Mouse (Mus musculus): Measurements from ENCODE around the gene Angptl6.

GRCm38 (mm10) chr9:20878710-20879065 lies 839 bp downstream of the Angptl6 start:
- TF ChIP-seq CTCF (IDR thresholded peaks at IDR 0.05; ENCODE audit: borderline replicate concordance, control insufficient read depth, extremely low read depth, insufficient read depth, low read length, poor library complexity) (no peak), POLR2A (IDR thresholded peaks at IDR 0.05; ENCODE audit: control insufficient read depth, extremely low read depth, insufficient read depth, low read length, poor library complexity) (no peak)
